Mouse (Mus musculus): ENCODE data around the gene Slc9a9. TPM values are rescaled to one million over a fixed set of nuclear protein-coding genes. Genes with fewer than 3 reads are reported as not detected.

Slc9a9 gene
- polyA plus RNA-seq, 1 experiment: 4.0 TPM

DNA sequence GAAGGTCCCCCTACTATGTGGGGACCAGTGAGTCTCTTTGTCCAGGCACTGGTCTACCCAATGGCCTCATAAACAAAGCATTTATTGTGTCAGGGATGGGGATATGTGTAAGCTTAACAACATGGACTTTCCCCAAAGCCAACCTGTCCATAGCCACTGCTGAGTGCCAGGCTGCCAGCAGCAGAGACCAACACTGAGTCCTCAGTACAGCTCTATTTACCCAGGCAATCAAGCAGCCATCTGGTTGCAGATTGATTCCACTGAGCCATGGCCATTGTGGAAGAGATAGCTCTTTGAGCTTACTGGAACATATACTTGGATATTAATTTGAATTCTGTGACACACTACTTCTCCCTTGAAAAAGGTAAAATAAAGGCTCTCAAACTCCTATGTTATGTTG is 570.2 kb downstream of the Slc9a9 start:
- Histone ChIP-seq H3K4me1 (ENCODE audit: control insufficient read depth, insufficient read depth, low read length) (no peaks in the 10 kb centered on the region), H3K4me3 (replicated peaks; ENCODE audit: extremely low read depth, low read depth, low read length) (no peak overlapping the region)
- no peak for TF ChIP-seq POLR2A (IDR thresholded peaks at IDR 0.05; ENCODE audit: borderline replicate concordance, extremely low read depth, low read depth, low read length)
- TF ChIP-seq CTCF (IDR thresholded peaks at IDR 0.05; ENCODE audit: insufficient read depth, low read length): no peak
- DNase-seq: no peak

DNA sequence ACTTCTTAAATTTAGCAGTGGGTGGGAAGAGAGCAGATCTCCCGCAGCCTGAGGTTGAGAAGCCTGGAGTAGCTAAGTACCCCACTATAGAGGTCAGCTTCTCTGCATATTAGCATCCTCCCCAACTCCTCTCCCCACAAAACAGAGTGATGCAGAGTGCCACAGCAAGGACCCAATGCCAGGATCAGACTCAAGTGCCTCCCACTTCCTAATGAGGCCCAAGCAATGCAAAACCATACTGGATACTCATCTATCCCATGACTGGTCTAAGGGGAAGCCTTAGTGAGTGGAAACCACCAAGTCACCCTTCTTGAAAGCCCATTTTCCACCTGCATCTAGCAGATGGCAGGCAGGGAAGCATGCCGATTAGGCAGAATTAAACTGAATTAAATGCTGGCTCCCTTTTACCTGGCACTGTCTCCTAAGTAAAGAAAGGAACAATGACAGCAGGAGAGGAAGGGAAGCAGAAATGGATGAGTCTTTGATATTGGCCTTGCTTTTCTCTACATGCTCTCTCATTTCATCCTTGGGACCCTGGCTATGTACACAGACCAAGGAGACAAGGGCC is 573.0 kb downstream of the Slc9a9 start:
- no peak for DNase-seq
- TF ChIP-seq POLR2A (IDR thresholded peaks at IDR 0.05; ENCODE audit: borderline replicate concordance, extremely low read depth, low read depth, low read length) (no peak), CTCF (IDR thresholded peaks at IDR 0.05; ENCODE audit: insufficient read depth, low read length) (no peak)
- WGBS: 91% methylated on average over 2 of the region's 2 CpGs
- no peaks in the 10 kb centered on the region for H3K4me1 ChIP-seq (ENCODE audit: control insufficient read depth, insufficient read depth, low read length)
- no peak overlapping the region for H3K4me3 ChIP-seq (replicated peaks; ENCODE audit: extremely low read depth, low read depth, low read length)

DNA sequence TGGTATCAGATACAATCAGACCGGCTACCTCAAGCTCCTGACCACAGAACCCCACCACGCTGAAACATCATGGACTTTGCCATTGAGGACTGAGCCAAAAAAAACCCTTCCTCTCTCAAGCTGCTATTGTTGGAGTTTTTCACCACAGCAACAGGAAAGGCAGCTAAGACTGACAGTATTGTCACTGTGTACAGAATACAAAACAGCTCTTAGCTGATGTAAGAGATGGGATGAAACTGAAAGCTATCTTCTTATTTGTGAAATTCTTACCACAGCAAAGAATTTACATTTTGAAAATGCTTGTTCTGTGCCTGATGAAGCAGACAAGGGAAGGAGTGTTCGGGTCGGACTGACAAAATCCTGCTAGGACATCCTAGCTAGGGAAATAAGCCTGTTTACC is 584.5 kb downstream of the Slc9a9 start:
- no peaks in the 10 kb centered on the region for H3K4me1 ChIP-seq (ENCODE audit: control insufficient read depth, insufficient read depth, low read length)
- 65% methylated on average over 4 of the region's 4 CpGs for WGBS
- no peak for TF ChIP-seq POLR2A (IDR thresholded peaks at IDR 0.05; ENCODE audit: borderline replicate concordance, extremely low read depth, low read depth, low read length)
- no peak for TF ChIP-seq CTCF (IDR thresholded peaks at IDR 0.05; ENCODE audit: insufficient read depth, low read length)
- DNase-seq: no peak
- no peak overlapping the region for H3K4me3 ChIP-seq (replicated peaks; ENCODE audit: extremely low read depth, low read depth, low read length)

DNA sequence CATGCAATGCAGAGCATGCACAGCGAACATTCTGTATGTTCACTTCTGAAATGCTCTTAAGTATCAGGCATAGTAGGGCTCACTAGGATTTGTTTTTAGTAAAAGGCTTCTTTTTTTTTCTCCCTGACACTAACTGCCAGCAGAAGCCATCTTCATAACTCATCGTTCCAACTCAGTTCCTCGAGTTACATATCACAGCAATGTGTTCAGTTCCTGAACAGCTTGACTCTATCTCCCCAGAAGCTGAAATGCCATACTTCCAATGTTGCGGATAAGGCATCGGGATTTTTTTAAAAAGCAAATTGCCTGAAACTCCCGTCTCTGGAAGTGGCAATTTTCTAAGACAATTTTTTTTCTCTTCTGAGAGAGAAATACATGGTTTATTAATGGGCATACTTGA is 586.1 kb downstream of the Slc9a9 start:
- no peak for TF ChIP-seq CTCF (IDR thresholded peaks at IDR 0.05; ENCODE audit: insufficient read depth, low read length)
- no peak for TF ChIP-seq POLR2A (IDR thresholded peaks at IDR 0.05; ENCODE audit: borderline replicate concordance, extremely low read depth, low read depth, low read length)
- WGBS: 68% methylated on average over 6 of the region's 6 CpGs
- no peak for DNase-seq
- Histone ChIP-seq H3K4me3 (replicated peaks; ENCODE audit: extremely low read depth, low read depth, low read length) (no peak overlapping the region), H3K4me1 (ENCODE audit: control insufficient read depth, insufficient read depth, low read length) (no peaks in the 10 kb centered on the region)

DNA sequence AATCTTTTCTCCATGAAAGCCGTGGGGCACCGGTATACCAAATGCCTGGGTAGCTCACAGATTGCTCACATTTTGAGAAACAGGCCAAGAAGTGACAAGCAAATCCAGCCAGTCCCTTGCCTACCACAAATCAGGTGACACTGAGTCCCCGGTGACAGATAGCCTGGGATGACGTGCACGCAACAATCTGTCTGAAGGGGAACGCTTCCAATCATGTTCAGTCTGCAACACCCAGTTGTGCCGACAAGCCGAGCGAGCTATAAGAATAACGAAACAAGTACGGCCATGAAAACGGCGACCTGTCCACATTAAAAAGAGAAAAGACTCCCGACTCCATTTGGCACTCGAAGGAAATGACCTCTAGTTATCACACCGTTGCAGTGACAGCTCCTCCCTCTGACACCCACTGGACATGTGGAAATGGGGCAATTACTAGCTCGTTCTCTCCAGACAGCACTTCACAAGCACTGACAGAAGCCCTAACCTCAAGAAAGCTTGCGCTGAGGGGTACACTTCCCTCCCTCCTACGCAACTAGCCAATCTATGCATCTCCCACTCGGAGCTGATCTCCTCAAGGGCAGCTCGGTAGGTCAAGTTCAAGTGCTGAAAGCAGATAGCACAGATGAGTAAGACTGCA is 587.1 kb downstream of the Slc9a9 start:
- no peak for DNase-seq
- no peak overlapping the region for H3K4me3 ChIP-seq (replicated peaks; ENCODE audit: extremely low read depth, low read depth, low read length)
- TF ChIP-seq CTCF (IDR thresholded peaks at IDR 0.05; ENCODE audit: insufficient read depth, low read length) (no peak), POLR2A (IDR thresholded peaks at IDR 0.05; ENCODE audit: borderline replicate concordance, extremely low read depth, low read depth, low read length) (no peak)
- WGBS: 50% methylated on average over 21 of the region's 21 CpGs
- no peaks in the 10 kb centered on the region for H3K4me1 ChIP-seq (ENCODE audit: control insufficient read depth, insufficient read depth, low read length)

DNA sequence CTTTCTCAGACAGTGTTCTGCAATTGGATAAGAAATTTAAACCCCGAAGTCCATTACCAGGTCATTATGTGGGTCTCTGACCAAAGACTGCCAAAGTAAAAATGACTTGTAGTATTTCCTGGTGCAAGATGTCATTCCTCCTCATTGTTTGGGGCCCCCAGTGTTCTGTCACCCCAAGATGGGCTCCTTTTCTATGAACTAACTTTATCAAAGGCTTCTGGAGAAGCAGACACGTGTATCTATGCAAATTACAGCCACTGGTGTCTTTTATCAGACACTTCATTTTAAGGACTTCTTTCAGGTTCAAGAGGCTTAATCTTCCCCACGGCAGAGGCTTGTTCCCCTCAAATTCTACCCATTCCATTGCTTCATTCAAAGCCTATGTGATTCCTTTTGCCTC is 593.1 kb downstream of the Slc9a9 start:
- TF ChIP-seq CTCF (IDR thresholded peaks at IDR 0.05; ENCODE audit: insufficient read depth, low read length): no peak
- no peak for TF ChIP-seq POLR2A (IDR thresholded peaks at IDR 0.05; ENCODE audit: borderline replicate concordance, extremely low read depth, low read depth, low read length)
- no peak for DNase-seq
- Histone ChIP-seq H3K4me1 (ENCODE audit: control insufficient read depth, insufficient read depth, low read length) (no peaks in the 10 kb centered on the region), H3K4me3 (replicated peaks; ENCODE audit: extremely low read depth, low read depth, low read length) (no peak overlapping the region)
- WGBS: 59% methylated on average over 3 of the region's 3 CpGs

DNA sequence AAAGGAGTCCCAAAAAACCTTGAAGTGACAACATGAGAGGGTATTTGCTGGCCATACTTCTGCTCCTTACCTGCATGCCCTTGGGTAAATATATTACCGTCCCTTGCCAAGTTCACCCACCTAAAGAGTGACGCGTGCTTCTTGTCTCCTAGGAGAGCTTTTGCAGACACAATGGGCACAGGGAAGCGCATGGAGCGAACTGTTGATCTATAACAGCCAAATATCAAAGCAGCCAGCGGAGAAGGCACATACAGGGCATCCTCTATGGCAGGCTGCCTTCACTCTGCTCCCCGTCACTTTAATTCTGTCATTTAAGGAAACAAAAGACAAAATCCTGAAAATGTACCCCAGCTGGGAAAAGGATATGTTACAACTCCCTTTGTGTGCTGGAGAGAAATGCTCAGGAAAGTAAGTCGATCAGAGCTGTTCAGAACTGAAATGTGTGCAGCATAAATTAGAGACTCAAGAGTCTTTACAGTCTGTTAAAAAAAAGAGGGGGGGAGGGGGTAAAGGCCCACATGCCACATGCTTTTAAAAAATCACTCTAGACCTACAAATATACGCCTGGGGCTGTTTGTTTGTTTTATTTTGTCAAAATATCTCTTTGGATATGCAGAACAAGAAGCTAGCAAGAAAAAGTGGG is 594.3 kb downstream of the Slc9a9 start:
- Histone ChIP-seq H3K4me3 (replicated peaks; ENCODE audit: extremely low read depth, low read depth, low read length) (no peak overlapping the region), H3K4me1 (ENCODE audit: control insufficient read depth, insufficient read depth, low read length) (no peaks in the 10 kb centered on the region)
- 74% methylated on average over 9 of the region's 9 CpGs for WGBS
- TF ChIP-seq POLR2A (IDR thresholded peaks at IDR 0.05; ENCODE audit: borderline replicate concordance, extremely low read depth, low read depth, low read length): no peak
- no peak for TF ChIP-seq CTCF (IDR thresholded peaks at IDR 0.05; ENCODE audit: insufficient read depth, low read length)
- DNase-seq: no peak

DNA sequence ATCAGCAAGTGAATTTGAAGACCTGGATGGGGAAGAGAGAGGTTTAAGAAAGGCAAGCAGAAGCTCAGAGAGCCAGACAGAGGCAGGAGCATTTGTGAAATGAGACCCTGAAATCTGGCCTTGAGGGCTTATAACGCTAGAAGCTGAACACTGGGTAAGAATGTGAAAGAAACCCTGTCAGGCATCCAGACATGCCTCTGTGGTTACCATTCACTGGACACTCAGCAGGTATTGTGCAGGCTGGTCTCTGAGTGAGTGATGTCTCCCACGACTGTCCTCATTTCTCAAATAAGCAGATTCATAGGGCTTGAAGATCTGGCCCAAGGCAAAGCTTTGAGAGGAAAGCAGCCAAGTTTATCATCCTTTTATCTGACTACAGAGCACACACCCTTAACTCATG is 596.5 kb downstream of the Slc9a9 start:
- 75% methylated on average over 2 of the region's 2 CpGs for whole genome bisulfite sequencing
- H3K4me3 ChIP-seq (replicated peaks; ENCODE audit: extremely low read depth, low read depth, low read length): no peak overlapping the region
- H3K4me1 ChIP-seq (ENCODE audit: control insufficient read depth, insufficient read depth, low read length): no peaks in the 10 kb centered on the region
- DNase-seq: no peak
- no peak for TF ChIP-seq POLR2A (IDR thresholded peaks at IDR 0.05; ENCODE audit: borderline replicate concordance, extremely low read depth, low read depth, low read length)
- TF ChIP-seq CTCF (IDR thresholded peaks at IDR 0.05; ENCODE audit: insufficient read depth, low read length): no peak

DNA sequence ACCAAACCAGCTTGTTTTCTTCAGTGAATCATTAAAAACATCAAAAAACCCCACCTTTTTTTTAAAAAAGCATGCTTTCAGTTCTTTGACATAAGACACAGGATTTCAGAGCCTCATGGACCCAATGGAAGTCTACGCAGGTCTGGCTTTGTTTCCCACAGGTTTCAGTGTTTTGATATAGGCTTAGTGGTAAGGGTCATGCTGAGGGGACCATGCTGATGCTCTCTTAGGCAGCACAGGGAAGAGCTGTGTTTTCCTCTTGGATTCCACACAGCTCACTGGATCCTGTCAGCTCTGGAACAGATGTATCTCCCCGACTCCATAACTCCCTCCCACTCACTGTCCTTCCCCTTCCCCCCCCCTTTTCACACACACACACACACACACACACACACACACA is 597.2 kb downstream of the Slc9a9 start:
- H3K4me1 ChIP-seq (ENCODE audit: control insufficient read depth, insufficient read depth, low read length): no peaks in the 10 kb centered on the region
- WGBS: 63% methylated on average over 2 of the region's 2 CpGs
- no peak for DNase-seq
- TF ChIP-seq POLR2A (IDR thresholded peaks at IDR 0.05; ENCODE audit: borderline replicate concordance, extremely low read depth, low read depth, low read length) (no peak), CTCF (IDR thresholded peaks at IDR 0.05; ENCODE audit: insufficient read depth, low read length) (no peak)
- H3K4me3 ChIP-seq (replicated peaks; ENCODE audit: extremely low read depth, low read depth, low read length): no peak overlapping the region
